Mouse (Mus musculus): Measurements from ENCODE around the gene Mrps18a. TPM values are rescaled to one million over a fixed set of nuclear protein-coding genes. Genes with fewer than 3 reads are reported as not detected.

Mrps18a gene
- total RNA-seq, 2 experiments from 2014 or later: 77.4 to 79.2 TPM

DNA sequence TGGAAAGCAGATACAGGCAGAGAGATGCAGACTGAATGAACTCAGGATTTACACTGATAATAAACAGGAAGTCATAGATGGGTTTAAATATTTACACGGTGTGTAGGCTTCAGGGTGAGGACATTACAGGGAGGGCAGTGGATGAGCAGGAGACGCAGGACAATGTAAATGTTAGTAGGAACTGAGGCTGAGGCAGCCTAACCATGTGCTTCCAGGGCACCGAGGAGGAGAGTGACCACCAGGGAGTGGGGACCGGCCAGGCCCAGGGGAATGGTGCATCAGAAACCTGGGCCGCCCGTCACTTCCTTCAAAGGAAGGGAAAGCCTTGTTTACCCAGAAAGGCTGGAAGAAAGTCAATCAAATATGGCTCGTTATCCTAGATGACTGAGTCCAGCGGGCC is 12.3 kb upstream of the Mrps18a start:
- DNase-seq (ENCODE audit: low spot score in 2 of 2): no peak

DNA sequence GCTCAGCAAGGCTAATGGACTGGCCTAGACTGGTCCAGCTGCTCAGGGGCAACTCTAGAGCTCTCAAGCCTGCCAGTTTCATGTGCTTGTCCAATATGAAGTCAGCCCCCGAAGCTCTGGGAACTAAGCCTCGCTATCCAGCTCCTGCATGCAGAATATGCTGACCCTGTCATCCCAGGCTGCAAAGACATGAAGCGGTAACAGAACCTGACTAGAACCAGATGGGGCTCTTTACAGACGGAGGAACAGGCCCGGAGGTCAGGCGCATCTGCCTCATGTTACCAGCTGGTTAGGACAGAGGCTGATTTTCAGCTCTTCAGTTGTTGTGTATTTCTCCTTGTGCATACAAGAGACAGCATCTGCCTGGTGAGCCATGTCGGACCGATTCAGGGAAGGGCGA is 8.9 kb upstream of the Mrps18a start:
- DNase-seq (ENCODE audit: low spot score in 2 of 2): no peak

DNA sequence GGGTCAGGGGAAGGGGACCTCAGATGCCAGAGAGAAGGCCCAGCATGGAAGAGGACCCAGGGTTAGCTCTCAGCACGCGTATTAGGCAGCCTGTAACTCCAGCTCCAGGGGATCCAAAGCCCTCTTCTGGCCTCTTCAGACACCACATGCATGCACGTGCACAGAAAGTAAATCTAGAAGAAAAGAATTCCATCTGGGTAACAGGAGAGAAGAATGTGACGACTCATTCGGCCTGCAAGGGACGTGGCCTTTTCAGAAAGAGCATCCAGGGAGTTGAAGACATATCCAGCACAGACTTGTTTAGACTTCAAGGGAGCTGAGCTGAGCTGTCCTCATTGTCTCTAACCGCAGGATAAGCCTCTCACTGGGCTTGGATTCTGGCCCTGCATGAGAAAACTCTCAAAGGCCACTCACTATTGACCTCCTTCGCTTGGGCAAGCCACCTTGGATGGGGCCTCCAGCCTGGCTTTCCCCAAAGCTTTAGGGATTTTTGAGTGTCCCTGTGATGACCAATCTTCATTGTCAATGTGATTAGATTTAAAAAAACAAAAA is 8.1 kb upstream of the Mrps18a start:
- DNase-seq (ENCODE audit: low spot score in 2 of 2): no peak

DNA sequence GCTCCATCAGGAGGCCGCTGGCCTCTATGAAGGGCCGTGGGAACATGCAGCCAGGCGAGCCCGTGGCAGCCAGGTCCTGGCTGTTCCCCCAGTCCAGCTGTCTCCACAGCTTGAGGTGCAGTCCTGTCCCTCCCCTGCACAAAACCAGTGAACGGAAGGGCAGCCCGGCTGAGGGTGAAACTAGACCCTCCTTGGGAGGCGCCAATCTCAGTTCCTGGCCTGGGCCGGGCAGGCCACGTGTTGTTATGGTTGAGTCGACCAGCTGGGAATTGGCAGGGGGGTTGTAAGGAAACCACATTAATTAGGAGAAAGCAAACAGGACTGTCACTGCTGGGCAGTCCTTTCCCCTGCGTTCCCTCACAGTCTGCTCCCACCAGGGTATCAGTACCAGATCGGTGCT is 6.3 kb upstream of the Mrps18a start:
- peak in 1 of 2 experiments; percentile 26 for DNase-seq (ENCODE audit: low spot score in 2 of 2)

DNA sequence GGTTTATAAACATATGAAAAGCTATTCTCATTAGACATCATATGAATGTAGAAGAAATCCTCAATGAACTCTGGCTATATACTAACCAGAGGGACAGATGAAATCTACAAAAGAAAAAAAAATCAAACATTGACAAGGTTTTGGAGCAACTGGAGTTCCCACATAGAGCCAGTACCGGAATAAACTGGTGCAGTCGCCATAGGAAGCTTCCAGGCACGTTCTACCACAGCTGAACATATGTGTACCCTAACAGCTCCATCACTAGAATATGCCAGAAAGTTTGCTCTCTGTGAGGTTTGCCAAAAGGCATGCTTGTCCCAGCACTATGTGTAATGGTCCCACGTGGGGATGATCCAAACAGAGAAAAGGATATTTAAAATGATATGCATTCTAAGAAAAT is 2.5 kb upstream of the Mrps18a start:
- DNase-seq (ENCODE audit: low spot score in 2 of 2): no peak

DNA sequence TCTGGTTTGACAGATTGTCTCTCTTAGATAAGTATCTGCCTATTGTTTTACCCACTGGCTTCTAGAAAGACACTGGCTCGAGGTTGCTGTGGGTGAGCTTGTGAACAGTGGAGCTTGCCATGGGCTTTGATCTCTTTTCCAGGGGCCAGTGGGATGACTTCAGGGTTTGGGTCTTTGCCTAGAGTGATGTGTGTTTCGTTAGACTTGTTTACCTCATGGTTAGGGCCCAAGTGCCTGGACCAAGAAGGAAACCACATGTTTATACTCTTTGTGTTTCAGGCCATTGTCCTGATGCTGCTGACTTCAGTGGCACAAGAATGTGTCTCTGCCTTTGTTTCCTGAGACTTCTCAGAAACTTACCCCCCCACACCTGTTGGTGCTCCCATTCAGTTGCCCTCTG is 4.7 kb downstream of the Mrps18a start:
- no peak for DNase-seq (ENCODE audit: low spot score in 2 of 2)

DNA sequence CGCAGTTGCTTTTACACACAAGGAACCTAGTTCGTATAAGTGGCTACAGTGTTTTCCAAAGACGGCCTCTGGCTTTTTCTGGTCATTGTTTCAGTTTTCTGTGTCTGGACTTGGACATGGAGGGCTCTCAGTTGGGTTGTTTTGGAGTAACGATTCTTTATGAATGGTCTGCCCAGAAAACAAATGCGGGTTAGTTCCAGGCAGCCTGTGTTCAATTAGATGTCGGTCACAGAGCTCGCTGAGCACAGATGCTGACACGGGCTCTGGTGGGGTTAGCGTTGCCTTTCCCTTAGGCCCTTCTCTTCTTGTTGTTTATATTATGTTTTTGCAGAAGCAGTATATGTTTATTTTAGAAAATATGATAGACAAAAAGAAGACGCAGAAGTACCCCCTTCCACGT is 5.4 kb downstream of the Mrps18a start:
- no peak for DNase-seq (ENCODE audit: low spot score in 2 of 2)

DNA sequence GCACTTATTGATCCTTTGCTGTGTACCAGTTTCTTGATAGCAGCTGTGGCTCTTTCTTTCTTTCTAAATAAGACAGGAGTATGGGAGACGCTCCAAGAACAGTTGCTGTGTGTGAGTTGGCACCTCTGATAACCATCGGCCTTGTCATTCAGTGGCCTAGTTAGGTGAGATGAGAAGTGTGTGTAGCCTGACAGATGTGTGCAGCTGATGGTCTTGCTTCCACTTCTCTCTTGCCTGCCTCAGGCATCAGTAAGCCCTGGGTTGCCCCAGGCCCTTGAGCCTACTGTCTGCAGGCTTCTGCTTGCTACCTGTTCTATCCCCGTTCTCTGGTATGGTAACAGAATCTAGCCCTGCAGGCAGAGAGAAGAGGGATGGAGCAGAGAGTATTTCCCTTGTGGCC is 6.1 kb downstream of the Mrps18a start:
- DNase-seq (ENCODE audit: low spot score in 2 of 2): no peak

DNA sequence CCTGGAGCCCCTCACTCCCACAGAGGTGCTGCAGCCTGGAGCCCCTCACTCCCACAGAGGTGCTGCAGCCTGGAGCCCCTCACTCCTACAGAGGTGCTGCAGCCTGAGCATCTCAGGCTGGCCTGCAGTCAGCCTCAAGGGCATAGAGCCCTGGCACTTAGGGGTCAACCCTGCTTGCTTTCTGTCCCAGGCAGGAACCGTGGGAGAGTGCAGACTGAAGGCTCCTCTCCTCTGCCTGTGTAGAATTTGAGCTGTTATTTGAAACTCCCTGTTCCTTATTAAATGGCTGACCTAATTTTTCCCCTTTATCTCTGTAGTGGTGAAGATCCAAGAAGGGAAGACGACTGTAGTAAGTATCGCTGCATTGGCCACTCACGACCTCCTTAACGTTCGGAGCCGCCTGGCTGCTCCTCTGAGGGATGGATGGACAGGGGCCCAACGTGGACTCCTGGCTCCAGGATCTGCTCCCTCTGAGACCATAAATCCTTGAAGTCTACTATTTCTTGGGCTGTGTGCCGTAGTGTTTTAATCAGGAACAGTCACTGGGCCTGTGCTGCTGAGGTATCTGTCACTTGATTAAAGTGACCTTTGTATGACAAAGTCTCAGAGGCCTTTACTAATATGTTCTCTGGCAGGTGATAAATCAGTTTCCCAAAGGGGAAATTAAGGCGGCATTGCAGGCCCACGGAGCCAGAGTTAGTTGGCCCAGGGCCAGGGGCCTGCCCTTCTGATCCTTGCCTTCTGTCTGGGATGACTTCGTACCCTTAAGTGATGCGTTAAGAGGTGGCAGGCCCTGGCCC is 7.0 kb downstream of the Mrps18a start:
- DNase-seq (ENCODE audit: low spot score in 2 of 2): no peak

DNA sequence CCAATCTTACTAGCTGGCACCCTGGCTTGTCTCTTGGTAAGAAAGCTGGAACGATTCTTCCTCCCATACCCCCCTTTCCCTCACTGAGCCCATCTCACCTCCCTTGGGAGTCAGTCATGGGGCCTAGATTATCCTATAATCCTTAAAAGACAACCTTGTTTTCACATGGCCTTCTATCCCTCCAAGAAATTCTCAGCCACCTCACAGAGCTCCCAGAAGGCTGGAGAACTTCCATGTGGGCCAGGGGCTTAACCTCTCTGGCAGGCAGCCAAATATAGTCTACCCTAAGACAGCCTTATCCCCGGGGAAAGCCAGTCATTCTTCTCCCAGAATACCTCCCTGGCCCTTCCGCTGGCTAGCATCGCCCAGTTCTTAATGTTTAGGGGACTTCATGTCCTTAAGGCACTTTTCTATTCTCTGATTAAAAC is 7.7 kb downstream of the Mrps18a start:
- DNase-seq (ENCODE audit: low spot score in 2 of 2): no peak

DNA sequence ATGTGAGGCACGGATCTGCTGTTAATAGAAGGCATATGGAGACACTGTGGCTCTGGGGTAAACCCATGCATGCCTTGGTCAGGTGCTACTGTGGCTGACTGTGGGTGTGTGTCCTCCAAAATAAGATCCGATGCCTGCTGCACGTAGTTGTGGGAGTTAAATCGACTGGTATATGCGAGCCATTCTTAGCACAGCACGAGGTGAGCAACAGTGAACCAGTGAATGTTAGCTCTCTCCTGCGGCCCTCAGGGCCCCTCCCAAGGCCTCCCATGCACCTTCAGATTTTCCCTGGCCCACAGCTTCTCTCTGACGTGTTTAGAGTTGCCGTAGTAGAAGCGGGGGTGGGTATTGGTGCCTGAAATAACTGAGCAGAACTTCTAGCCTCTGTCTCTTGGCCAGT is 8.9 kb downstream of the Mrps18a start:
- no peak for DNase-seq (ENCODE audit: low spot score in 2 of 2)

DNA sequence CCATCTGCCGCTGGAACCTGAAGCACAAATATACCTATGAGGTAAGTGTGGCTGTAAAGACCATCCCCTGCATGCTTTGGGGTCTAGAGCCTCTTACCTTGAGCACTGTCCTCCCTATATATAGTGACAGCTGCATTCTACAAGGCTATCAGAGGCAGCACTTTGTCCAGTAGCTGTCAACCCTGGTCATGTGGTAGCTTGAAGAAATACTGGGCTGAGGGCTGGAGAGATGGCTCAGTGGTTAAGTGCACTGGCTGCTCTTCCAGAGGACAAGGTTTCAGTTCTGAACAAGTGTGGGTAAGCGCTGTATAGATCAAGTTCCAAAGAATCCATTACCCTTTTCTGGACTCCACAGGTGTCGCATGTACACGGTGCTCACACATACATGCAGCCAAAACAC is 12.0 kb downstream of the Mrps18a start:
- DNase-seq (ENCODE audit: low spot score in 2 of 2): no peak

DNA sequence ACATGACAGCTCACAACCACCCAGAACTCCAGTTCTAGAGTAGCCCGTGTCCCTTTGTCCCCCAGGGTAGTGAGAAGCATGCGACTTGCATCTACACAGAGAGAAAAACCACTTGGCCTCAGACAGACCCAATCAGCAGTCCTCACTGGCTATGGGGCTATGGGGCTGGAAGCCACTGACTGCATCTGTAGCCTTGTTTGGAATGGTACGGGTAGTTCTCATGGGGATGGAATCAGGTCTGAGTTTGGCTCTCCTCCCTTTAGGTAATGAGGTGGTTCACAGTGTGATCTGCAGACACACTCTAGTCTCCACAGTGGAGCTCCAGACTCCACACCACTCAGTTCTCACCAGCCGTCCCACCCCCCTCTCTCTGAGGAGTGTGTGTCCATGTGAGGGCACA is 12.5 kb downstream of the Mrps18a start:
- no peak for DNase-seq (ENCODE audit: low spot score in 2 of 2)

DNA sequence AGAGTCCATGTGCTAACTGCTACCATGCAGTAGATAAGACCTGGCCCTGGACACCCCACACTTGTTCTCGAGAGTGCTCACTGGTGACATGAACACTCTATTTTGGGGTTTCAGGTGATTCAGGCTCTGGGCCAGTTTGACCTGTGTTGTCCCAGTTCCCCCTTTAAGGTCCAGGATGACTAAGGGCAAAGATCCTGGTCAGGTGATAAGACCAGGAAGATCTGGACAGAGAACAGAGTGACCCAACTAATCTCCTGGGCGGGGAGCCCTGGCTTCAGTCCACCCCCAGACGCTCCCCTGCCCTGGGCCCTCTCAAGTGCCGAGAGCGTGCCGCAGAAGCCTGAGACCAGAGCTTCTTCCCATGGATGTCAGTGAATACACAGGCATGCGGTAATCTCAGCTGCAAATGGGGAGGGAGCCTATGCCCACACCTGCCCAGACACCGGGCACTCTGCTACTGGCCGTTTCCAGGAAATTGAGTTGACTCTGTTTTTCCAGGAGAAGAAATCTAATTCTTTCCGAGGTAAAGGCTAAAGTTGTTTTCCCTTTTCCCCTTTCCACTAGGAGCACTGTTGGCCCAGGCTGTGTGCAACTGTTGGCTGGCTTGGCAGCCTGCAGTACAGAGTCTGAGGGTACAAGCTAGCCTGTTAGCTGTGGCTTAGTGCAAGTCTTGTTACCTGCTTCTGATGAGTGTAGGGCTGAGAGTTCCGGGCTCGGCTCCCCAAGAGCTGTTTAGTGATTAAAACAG is 13.3 kb downstream of the Mrps18a start:
- DNase-seq (ENCODE audit: low spot score in 2 of 2): no peak

DNA sequence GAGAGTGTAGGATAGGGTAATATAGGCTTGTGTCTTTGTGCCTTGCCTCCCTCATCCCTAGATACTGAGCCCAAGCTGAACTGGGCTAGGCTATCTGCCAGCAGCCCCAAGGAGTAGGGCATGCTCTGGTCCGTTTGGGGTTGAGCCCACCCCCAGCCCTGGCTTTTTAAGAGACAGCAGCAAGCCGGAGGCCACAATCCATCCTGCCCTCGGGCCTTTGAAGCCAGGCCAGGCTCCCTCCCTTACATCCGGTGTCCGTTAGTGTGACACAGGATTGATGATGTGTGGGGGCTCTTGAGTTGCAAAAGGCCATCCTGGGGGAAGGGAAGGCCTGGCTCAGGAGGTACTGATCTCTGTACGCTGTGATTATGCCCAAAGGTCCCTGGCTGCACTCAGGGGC is 15.8 kb downstream of the Mrps18a start:
- DNase-seq (ENCODE audit: low spot score in 2 of 2): no peak

DNA sequence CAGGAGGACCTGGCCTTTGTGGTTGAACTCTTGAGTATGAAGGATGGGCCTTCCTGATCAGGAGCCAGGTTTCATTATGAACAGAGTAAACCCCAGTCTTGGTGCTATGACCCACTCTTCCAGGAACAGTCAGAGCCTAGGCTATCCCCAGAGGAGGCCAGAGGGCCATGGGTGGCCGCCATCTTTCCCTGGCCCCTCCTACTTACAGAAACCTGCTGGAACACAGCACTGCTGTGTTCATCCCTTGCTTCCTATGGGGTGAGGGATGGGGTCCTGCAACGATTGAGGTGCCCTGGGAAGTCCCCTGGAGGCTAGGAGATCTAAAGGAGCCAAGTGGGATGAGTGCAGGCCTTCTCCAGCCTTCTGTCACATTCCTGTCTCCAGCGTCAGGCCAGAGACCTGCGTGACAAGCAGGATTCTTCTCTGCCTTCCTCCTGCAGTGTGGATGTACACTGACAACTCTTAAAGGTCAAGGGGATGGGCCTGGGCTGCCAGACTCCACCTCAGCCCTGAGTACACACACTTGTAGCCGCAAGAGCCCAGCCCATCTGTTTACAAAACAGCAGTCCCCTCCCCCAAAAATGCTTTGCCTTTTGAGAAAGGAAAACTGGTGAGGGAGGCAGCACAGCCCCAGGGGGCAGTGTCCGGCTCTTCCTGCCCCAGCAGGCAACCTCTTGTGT is 17.2 kb downstream of the Mrps18a start:
- no peak for DNase-seq (ENCODE audit: low spot score in 2 of 2)

DNA sequence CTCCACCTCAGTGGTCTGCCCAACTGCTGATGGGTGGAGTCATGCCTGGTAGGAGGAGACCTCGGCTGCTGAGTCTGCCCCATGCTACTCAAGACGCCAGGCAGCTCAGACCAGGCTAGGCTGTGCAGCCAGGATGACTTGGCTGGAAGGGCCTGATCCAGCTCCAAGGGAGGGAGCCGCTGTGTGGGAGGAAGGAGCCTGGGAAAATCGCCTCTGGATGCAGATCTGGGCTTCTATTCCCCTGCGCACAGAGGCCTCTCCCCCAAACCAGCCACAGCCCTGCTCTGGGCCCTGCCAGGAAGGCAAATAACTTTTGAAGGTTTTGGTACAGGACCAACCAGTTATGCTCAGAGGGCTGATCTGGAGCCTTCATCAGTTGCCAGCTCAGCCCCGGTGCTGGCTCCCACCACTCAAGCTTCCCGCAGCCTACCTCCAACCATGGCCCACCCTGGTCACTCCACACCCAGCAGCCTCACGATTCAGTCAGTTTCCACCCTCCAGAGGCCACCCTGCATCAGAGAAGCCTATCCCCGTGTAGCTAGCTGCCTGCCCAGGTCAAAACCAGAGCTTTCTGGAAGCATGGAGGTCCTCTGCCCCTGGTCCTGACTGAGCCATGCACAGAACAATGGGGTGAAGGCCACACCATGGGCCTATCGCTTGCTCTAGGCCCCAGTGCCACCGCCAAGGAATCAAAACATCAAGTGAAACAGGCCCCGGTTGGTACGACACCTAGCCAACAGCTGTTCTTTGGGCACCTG is 19.1 kb downstream of the Mrps18a start:
- DNase-seq (ENCODE audit: low spot score in 2 of 2): peak; percentile 31 to 48

DNA sequence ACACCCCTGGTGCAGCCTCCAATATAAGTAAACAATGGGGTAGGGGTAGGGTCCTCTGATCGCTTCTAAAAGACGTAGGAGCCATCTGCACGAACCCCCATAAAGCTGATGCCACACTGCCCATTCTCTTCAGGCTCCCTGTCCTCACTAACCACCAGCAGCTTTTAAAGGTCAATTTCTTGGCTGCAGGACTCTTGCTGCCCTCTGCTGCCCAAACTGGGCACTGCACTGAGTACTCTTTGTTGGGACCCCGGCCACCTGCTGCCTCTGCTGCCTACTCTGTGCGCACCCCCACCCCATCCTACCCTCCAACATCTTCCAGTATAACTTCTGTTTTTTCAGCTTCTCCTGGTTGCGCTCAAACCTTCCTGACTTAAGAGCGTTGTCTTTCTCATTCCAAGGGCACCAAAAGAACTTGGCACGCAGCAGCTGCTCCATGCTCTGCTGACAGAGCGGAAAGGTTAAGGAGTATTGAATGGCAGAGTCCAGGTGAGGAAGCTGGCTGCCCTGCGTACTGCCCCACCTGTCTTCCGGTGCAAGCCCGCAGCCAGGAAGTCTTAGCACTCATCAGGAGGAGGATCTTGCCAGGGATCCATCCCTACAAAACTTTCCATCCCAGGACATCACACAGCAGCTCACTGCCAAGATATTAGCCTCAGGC is 21.4 kb downstream of the Mrps18a start:
- peak; percentile 69 to 76 for DNase-seq (ENCODE audit: low spot score in 2 of 2)

DNA sequence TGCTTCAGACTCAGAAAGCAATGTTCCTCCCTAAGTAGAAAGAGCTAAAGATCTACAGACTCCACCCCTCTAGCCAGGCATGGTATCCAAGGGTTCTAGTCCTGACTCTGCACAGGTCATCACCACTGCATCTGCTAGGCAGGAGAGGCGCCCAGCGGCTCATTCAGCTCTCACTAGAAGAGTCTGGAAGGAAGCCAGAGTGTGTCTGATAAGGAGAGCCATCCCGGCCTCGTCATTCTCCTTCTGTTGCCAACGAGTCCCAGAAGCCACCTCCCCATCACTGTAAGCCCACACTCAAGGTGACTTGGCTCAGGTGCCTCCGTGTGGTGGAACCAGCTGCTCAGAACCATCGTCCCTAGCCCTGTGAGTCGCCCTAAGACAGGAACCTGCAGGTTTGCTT is 22.1 kb downstream of the Mrps18a start:
- DNase-seq (ENCODE audit: low spot score in 2 of 2): no peak

DNA sequence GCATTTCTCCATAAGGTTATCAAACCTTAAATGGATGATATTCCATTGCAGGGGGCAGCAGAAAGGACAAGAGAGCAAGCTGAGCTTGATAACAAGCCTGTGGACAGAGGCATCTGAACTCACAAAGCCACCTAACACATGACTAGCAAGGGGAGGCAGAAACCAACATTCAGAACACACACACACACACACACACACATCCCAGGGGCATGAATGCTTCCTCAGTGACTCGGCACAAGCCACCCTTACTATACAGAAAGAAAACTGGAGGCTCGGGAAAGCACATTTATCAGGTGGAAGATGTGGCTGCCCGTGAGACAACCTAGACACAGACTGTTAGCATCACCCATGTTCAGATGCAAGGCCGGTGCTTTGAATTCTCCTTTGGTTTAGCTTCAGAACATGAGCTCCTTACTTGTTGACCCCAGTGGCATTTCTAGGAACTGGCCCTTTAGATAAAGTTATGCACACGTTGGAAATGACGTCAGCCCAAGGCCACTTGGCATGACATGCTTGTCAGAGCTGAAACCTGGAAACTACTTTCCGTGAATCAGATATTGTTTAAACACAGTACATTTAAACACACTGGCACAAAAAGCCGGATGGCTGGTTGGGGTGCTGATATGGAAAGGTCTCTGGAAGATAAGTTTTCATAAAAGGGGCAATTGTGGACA is 27.9 kb downstream of the Mrps18a start:
- no peak for DNase-seq (ENCODE audit: low spot score in 2 of 2)
